Mouse (Mus musculus): ENCODE data around the gene Mlc1. TPM values are rescaled to one million over a fixed set of nuclear protein-coding genes. Genes with fewer than 3 reads are reported as not detected.

Mlc1 gene
- polyA plus RNA-seq, 1 experiment from 2014 or later: not detected

DNA sequence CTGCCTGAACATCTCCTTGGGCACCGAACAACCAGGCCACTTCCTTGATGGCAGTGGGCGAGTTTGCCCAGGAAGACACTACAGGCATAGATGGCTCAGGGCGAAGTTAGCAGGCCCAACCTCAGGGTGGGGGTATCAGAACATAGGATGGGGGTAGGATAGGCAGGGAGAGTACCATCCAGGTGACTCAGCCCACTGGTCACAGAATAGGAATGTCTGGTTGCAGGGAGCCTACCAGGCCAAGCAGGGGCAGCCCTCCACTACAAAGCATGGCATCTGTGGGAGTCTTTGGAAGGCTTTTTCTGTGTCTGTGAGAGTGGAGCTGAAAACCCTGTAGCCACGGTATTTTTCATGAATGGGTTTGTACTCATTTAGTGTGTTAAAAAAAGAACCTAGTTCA is 21.3 kb downstream of the Mlc1 start:
- no peak overlapping the region for H3K27ac ChIP-seq
- H3K4me3 ChIP-seq (ENCODE audit: inconsistent target): no peak overlapping the region
- WGBS (ENCODE audit: missing documents): 86% methylated on average over 4 of the region's 4 CpGs
- no peaks in the 10 kb centered on the region for H3K79me2 ChIP-seq (ENCODE audit: inconsistent target)
- no peaks in the 10 kb centered on the region for H3K36me3 ChIP-seq (ENCODE audit: inconsistent target)

DNA sequence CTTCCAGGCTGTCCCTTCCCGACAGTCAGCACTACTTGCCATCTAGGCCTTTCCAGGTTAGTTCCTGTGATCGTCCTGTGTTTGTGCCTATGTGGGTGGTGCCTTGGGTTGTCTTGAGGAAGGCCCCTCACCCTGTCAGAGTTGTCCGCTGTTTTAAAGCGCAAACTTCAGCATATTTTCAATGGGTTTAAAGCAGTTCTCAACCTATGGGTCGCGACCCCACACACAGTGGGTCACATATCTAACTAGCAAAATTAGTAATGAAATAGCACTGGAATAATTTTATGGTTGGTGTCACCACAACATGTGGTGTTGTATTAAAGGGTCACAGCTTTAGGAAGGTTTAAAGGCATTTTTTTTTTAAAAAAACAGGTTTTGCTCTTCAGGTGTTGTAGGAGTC is 23.5 kb downstream of the Mlc1 start:
- Histone ChIP-seq H3K27ac (no peak overlapping the region), H3K36me3 (ENCODE audit: inconsistent target) (no peaks in the 10 kb centered on the region), H3K79me2 (ENCODE audit: inconsistent target) (no peaks in the 10 kb centered on the region), H3K4me3 (ENCODE audit: inconsistent target) (no peak overlapping the region)
- WGBS (ENCODE audit: missing documents): 91% methylated on average over 6 of the region's 6 CpGs

DNA sequence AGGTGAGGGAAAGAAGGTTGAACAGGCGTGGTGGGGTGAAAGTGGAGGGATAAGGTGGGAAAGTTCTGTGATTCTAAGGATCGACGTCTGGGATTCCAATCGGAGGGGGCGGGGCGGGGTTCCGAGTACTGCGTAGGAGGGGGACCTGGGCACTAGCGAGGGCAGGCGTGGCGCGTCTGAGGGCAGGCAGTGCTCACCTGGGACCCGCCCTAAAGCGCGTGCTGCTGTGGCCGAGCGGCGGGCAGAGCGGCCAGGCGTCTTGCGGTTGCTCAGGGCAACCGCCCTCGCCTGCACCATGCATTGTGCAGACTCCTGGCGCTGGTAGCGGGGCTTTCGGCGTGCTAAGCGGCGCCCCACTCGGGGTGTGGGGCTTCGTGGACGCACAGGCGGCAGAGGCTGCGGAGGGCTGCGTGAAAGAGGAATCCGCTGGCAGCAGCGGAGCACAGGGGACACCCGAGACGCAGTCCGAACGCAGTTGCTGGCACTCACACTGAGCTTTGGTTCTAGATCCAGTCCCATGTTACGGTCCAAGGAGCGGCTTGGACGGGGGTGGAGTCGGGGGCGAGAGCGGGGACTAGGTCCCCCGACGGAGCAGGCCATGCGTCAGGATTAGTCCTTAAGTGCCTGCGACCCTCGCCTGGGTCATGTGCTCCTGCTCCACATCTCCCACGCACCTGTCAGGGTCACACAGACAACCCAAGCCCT is 24.3 kb downstream of the Mlc1 start, which contains the start of gene Ttll8:
Ttll8 (minus strand) TSS at position 51 of the 705 bp plus-strand sequence.
- Histone ChIP-seq H3K27ac (no peak within 1 kb of the TSS), H3K79me2 (ENCODE audit: inconsistent target) (no peaks in the 10 kb centered on the region), H3K36me3 (ENCODE audit: inconsistent target) (no peaks in the 10 kb centered on the region), H3K4me3 (ENCODE audit: inconsistent target) (no peak within 1 kb of the TSS)
- 11% methylated on average over 48 of the region's 53 CpGs for WGBS (ENCODE audit: missing documents)

DNA sequence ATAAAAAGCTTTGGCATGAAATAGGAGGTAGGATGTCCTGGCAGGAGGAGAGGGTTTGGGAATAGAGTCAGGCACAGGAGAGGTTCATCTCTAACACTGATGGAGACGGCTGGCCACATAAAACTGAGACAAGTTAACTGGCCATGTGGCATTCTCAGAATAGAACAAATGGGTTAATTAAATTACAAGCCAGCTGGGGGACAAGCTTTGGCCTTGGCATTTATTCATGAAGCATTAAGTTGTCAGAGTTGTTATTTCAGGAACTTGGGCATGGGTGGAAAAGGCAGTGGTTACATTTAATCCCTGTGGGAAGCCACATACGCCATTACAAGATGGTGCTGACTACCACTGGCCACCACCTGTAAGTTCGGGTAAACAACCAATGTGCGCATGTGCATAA is 27.6 kb downstream of the Mlc1 start:
- H3K27ac ChIP-seq: no peak overlapping the region
- no peaks in the 10 kb centered on the region for H3K79me2 ChIP-seq (ENCODE audit: inconsistent target)
- no peaks in the 10 kb centered on the region for H3K36me3 ChIP-seq (ENCODE audit: inconsistent target)
- H3K4me3 ChIP-seq (ENCODE audit: inconsistent target): no peak overlapping the region
- 85% methylated on average over 1 of the region's 4 CpGs for WGBS (ENCODE audit: missing documents)

DNA sequence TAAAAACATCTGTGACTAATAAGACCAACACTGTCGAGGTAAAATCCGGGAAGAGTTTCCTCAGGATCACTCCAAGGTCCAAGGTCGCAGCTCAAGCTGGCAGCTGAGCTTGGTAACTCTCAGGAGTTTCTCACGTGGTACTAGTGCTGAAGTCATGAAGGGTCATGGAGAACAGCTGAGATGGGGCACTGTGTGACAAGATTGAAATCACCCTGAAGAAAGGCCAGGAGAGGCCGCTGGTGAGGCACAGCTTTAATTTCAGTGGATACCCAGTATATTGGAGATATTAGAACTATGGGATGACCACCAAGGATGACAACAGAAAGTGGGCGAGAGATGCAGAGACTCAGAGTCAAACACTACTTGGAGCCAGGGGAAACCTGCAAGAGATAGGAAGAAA is 32.0 kb downstream of the Mlc1 start:
- Histone ChIP-seq H3K36me3 (ENCODE audit: inconsistent target) (no peaks in the 10 kb centered on the region), H3K79me2 (ENCODE audit: inconsistent target) (no peaks in the 10 kb centered on the region), H3K27ac (no peak overlapping the region), H3K4me3 (ENCODE audit: inconsistent target) (no peak overlapping the region)
- 69% methylated on average over 6 of the region's 6 CpGs for WGBS (ENCODE audit: missing documents)

DNA sequence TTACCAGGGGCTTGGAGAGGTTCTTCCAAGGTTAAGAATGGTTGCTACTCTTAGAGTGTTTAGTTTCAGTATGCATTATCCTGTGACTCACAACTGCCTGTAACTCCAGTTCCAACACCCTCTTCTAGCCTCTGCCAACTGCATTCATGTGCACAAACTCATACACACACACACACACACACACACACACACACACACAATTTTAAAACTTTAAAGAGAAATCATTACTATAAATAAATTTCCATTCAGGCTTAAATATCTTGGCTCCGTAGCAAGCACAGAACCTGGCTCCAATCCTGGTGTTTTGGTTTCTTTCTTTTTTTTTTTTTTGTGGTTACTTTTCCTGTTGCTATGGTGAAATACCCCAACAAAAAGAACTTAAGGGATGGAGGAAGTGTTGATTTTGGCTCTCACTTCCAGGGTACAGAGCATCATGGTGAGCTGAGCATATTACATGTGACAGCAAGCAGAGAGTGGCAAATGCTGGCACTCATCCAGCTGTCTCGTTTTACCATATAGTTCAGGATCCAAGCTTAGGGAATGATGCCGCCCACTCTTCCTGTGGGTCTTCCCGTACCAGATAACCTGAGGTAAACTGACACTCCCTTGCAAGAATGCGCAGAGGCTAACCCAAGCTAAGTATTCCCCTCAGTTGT is 34.8 kb downstream of the Mlc1 start:
- Histone ChIP-seq H3K79me2 (ENCODE audit: inconsistent target) (no peaks in the 10 kb centered on the region), H3K4me3 (ENCODE audit: inconsistent target) (no peak overlapping the region), H3K27ac (no peak overlapping the region), H3K36me3 (ENCODE audit: inconsistent target) (no peaks in the 10 kb centered on the region)
- 59% methylated on average over 5 of the region's 5 CpGs for WGBS (ENCODE audit: missing documents)

DNA sequence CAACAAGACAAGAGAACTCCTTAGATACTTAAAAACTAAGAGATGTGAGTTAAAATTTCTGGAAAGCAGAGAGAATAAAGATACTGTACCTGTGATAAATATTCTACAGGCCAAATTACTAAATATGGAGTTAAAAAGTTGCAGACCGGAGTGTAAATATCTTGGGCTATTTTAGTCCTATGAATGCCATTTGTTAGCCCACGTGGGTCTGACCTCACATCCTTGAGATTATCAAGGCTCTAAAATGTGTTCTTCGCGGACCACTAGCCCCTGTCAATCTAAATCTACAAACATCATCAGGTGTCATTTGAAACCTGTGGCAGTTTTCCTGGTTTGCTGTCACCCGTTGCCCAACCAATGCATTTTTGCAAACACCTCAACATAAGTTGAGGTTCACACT is 36.0 kb downstream of the Mlc1 start:
- H3K4me3 ChIP-seq (ENCODE audit: inconsistent target): no peak overlapping the region
- WGBS (ENCODE audit: missing documents): 88% methylated on average over 5 of the region's 5 CpGs
- H3K36me3 ChIP-seq (ENCODE audit: inconsistent target): no peaks in the 10 kb centered on the region
- H3K79me2 ChIP-seq (ENCODE audit: inconsistent target): no peaks in the 10 kb centered on the region
- no peak overlapping the region for H3K27ac ChIP-seq

DNA sequence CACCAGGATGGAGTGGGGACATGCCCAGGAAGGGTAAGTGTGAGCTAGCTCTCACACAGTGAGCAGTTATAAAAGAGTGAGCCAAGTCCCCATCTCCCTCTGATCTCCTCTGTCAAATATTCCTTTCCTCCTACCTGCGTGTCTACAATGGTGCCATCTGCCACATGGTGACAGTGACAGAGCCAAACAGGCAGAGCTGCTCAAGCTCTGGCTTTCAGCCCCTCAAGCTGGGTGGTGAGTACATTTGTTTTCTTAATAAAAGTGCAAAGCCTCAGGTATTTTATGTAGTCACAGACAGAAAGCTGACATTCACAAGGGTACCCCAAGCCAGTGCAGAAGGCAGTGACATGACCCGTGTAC is 41.5 kb downstream of the Mlc1 start:
- Histone ChIP-seq H3K36me3 (ENCODE audit: inconsistent target) (no peaks in the 10 kb centered on the region), H3K79me2 (ENCODE audit: inconsistent target) (no peaks in the 10 kb centered on the region), H3K4me3 (ENCODE audit: inconsistent target) (no peak overlapping the region), H3K27ac (peak overlapping the region; percentile 36)
- WGBS (ENCODE audit: missing documents): 95% methylated on average over 2 of the region's 2 CpGs

DNA sequence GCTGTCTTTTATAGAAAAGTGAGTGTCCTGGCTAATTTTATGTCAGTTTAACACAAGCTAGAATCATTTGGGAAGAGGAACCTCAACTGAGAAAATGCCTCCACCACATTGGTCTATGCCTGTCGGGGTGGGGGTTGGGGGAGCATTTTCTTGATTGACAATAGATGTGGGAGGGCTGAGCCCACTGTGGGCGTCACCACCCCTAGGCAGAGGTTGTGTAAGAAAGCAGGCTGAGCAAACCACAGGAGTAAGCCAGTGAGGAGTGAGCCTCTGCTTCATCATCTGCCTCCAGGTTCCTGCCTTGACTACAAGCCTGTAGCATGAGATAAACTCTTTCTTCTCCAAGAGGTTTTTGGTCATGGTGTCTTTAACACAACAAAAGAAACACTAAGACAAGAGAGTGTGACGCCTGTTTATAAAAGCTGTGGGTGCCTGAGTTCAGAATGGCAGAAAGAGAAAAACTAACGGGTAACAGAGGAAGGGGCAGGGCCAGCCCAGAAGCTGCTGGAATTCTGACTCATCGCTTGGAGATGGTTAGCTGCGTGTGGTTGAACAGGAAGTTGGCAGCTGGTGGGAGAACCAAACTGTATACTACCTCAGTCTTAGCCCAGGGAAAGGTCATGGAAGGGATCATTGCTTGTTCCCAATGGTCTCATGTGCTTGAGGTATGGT is 42.1 kb downstream of the Mlc1 start:
- H3K27ac ChIP-seq: peak overlapping the region; percentile 36
- no peaks in the 10 kb centered on the region for H3K79me2 ChIP-seq (ENCODE audit: inconsistent target)
- no peak overlapping the region for H3K4me3 ChIP-seq (ENCODE audit: inconsistent target)
- whole genome bisulfite sequencing (ENCODE audit: missing documents): 24% methylated on average over 6 of the region's 6 CpGs
- H3K36me3 ChIP-seq (ENCODE audit: inconsistent target): no peaks in the 10 kb centered on the region

DNA sequence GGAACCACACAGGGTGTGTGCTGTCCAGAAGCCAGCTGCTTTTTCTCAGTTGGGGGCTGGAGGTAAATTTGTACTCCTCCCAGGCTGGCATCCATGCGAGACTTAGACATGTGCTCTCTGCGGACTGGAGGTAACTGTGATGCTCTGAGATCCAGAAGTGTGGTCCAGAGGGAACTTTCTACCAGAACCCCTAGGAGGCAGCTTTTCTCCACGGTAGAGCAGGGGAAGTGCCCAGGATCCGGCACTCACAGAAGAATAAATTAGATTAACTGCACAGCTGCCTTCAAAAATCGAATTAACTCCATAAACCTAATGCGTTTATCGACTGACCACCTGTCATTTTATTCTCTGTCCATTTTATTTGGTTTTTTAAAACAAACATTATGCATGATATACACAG is 44.7 kb downstream of the Mlc1 start:
- 52% methylated on average over 7 of the region's 7 CpGs for WGBS (ENCODE audit: missing documents)
- Histone ChIP-seq H3K79me2 (ENCODE audit: inconsistent target) (no peaks in the 10 kb centered on the region), H3K4me3 (ENCODE audit: inconsistent target) (no peak overlapping the region), H3K27ac (no peak overlapping the region), H3K36me3 (ENCODE audit: inconsistent target) (no peaks in the 10 kb centered on the region)

DNA sequence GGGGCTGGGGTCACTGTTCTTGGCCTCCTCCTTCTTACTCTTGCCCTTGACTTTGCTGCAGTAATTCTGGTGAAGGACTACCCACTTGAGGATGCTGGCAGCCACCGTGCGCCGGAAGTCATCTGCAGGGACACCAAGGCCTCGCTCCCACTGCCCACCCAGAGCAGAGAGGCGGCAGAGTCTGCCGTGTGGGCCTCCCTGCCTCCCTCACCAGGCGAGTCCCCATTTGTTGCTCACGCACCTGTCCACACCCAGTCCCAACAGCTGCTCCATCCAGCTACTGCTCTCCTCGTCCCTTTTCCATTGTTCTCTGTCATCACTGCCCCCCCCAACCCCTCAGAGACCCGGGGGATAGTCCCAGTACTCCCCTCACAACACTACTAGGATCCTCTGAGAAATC is 46.1 kb downstream of the Mlc1 start:
- H3K36me3 ChIP-seq (ENCODE audit: inconsistent target): no peaks in the 10 kb centered on the region
- no peak overlapping the region for H3K27ac ChIP-seq
- 94% methylated on average over 10 of the region's 10 CpGs for WGBS (ENCODE audit: missing documents)
- no peak overlapping the region for H3K4me3 ChIP-seq (ENCODE audit: inconsistent target)
- H3K79me2 ChIP-seq (ENCODE audit: inconsistent target): no peaks in the 10 kb centered on the region

DNA sequence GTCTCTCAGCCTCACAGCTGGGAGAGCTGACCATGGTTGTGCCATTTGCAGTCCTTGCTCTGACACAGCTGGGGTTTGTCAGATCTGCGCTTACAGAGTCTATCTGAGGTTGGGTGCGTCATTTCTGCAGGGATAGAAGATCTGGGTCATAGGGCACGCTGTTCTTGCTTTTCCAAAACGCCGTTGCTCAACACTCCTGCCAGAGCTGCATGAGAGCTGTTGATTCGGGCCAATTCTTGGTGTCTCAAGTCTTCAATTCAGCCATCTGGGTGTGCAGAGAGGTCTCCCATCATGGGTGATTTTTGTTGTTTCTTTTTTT is 56.9 kb downstream of the Mlc1 start:
- H3K36me3 ChIP-seq (ENCODE audit: inconsistent target): no peaks in the 10 kb centered on the region
- H3K79me2 ChIP-seq (ENCODE audit: inconsistent target): no peaks in the 10 kb centered on the region
- WGBS (ENCODE audit: missing documents): 77% methylated on average over 6 of the region's 6 CpGs
- no peak overlapping the region for H3K4me3 ChIP-seq (ENCODE audit: inconsistent target)
- no peak overlapping the region for H3K27ac ChIP-seq

DNA sequence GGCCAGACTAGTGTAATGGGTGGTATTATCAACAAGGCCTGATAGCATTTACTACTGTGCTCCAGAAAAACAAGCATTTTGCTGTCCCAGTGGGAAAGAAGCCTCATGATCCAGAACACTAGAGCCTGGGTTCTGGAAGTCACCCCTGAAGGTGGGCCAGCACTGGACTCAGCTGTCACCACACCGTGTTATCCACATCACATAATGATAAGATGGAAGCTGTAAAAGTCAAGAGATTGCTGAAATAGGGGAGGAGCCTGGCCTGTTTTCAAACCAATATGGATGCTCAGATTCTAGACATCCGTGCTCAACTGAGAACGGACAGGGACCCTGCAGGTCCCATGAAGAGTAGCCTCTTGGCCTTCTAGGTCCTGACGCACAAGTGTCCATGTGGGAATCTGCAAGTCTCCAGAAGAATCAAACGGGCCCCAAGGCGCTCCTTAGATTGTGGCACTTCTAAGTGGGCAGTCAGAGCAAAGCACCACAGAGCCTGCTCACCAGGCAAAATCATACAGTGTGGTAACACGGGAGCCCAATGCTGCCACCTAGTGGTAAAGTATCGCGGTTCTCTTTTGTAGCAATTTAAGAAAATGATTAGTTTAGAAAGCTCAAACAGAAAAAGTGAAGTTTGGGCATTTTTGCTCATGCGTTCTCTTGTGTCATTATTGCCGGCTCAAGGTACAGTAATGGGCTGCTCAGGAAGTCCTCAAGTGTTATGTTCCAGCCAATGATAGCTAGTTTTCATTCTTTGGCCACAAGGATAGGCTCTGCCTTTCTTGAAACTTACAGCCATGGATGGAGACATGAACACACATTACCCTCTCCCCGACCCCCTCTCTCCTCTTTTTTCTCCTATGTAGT is 57.4 kb downstream of the Mlc1 start:
- Histone ChIP-seq H3K36me3 (ENCODE audit: inconsistent target) (no peaks in the 10 kb centered on the region), H3K79me2 (ENCODE audit: inconsistent target) (no peaks in the 10 kb centered on the region), H3K27ac (no peak overlapping the region), H3K4me3 (ENCODE audit: inconsistent target) (no peak overlapping the region)
- 29% methylated on average over 12 of the region's 12 CpGs for WGBS (ENCODE audit: missing documents)

DNA sequence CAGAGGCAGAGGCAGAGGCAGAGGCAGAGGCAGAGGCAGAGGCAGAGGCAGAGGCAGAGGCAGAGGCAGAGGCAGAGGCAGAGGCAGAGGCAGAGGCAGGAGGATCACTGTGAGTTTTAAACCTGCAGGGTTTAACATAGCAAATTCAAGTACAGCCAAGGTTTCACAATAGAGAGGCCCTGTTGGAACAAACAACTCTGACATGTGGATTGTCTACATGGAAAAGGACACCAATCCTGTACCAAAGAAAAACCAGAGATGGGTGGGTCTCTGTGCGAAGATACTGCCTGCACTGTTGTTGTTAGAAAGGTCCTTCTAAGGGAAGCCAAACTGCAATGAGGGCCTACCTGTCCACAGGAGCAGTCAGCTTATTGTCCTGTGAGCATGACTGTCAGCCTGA is 58.7 kb downstream of the Mlc1 start:
- H3K27ac ChIP-seq: no peak overlapping the region
- no peaks in the 10 kb centered on the region for H3K36me3 ChIP-seq (ENCODE audit: inconsistent target)
- 77% methylated on average over 1 of the region's 1 CpGs for WGBS (ENCODE audit: missing documents)
- H3K79me2 ChIP-seq (ENCODE audit: inconsistent target): no peaks in the 10 kb centered on the region
- H3K4me3 ChIP-seq (ENCODE audit: inconsistent target): no peak overlapping the region

DNA sequence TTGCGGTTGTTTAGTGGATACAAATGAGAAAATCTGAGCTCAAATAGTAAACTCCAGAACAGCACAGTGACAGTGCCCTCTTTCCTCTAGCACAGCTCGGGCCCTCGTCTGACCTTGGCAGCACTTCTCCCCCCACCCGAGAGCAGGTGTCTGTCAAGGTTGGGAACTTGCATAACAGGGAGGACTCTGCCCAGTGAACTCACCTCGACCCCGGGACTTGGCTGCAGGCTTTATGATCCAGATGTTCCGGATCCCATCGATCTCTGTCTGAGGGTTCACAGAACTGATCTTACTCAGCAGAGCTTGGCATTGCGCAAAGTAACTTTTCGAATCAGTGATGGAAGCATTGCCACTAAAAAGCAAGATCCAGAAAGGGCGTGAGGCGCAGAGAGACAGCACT is 59.5 kb downstream of the Mlc1 start:
- Histone ChIP-seq H3K79me2 (ENCODE audit: inconsistent target) (no peaks in the 10 kb centered on the region), H3K36me3 (ENCODE audit: inconsistent target) (no peaks in the 10 kb centered on the region), H3K27ac (no peak overlapping the region), H3K4me3 (ENCODE audit: inconsistent target) (no peak overlapping the region)
- WGBS (ENCODE audit: missing documents): 88% methylated on average over 10 of the region's 12 CpGs

Measured in macrophage (primary cell).